In genomic region chr16:75586466-75586865, GRCm38 (mm10) we compare ENCODE assay signal across 26 mouse cellular contexts. TPM values are rescaled to one million over a fixed set of nuclear protein-coding genes. Genes with fewer than 3 reads are reported as not detected.
A peak's percentile ranks its signal among the peaks of the same experiment; 100 is the strongest.
DNase-seq lines count a peak whose midpoint lies in the region; ATAC-seq and TF ChIP-seq lines count a peak whose summit lies in the region.
"Had no signal": no experiment of that assay in that cellular context is flagged by ENCODE, and none has a peak within 500 bp of the region (broad histone marks: within the 10 kb centered on the region; RNA-seq: fewer than 3 reads in every experiment).

No protein-coding gene starts in this region.

- DNase-seq in adrenal gland, postnatal 14 days = peak; percentile 7
- DNase-seq in adrenal gland, postnatal 36 days = no peak
- no peak for DNase-seq in kidney, postnatal 0 days (ENCODE audit: low spot score)
- DNase-seq in kidney, adult 11 months = no peak
- no peak for DNase-seq in midbrain, embryonic 11.5 days (ENCODE audit: low spot score, missing footprints)
- no peak for DNase-seq in layer of hippocampus, adult 18-20 months (ENCODE audit: low spot score in 2 of 2)
- DNase-seq: adrenal gland, postnatal 10 days; cerebellum, adult 18-20 months; cerebellum, adult 9-11 months; cerebellum, postnatal 36 days; gastrocnemius, postnatal 10 days; heart, adult 2 months had no signal

- no peak for TF ChIP-seq CTCF in kidney, postnatal 0 days (IDR thresholded peaks at IDR 0.05; ENCODE audit: low read depth)

- no peak overlapping the region for H3K4me3 ChIP-seq in kidney, postnatal 0 days (replicated peaks; ENCODE audit: low read depth, low read length)
- no peak overlapping the region for H3K4me3 ChIP-seq in midbrain, embryonic 11.5 days (ENCODE audit: low read depth, low read length)
- no peak overlapping the region for H3K4me3 ChIP-seq in midbrain, embryonic 15.5 days
- H3K4me3 ChIP-seq in embryonic facial prominence, embryonic 15.5 days (replicated peaks) = no peak overlapping the region
- H3K4me3 ChIP-seq: forebrain, embryonic 12.5 days; heart, adult 2 months; hindbrain, embryonic 10.5 days had no signal

- H3K27me3 ChIP-seq in kidney, postnatal 0 days (ENCODE audit: insufficient read depth, low read length) = no peaks in the 10 kb centered on the region
- H3K27me3 ChIP-seq in midbrain, embryonic 11.5 days (ENCODE audit: control insufficient read depth, insufficient read depth, low read length) = no peaks in the 10 kb centered on the region
- no peaks in the 10 kb centered on the region for H3K27me3 ChIP-seq in midbrain, embryonic 15.5 days (replicated peaks)
- no peaks in the 10 kb centered on the region for H3K27me3 ChIP-seq in embryonic facial prominence, embryonic 15.5 days
- H3K27me3 ChIP-seq: forebrain, embryonic 12.5 days had no signal

- 26% methylated on average over 3 of the region's 3 CpGs for WGBS in kidney, postnatal 0 days
- WGBS in midbrain, embryonic 11.5 days = 50% methylated on average over 3 of the region's 3 CpGs
- 37% methylated on average over 3 of the region's 3 CpGs for WGBS in midbrain, embryonic 15.5 days
- 24% methylated on average over 3 of the region's 3 CpGs for WGBS in embryonic facial prominence, embryonic 15.5 days

- H3K36me3 ChIP-seq in kidney, postnatal 0 days (ENCODE audit: insufficient read depth, low read length) = no peaks in the 10 kb centered on the region
- H3K36me3 ChIP-seq in midbrain, embryonic 11.5 days (ENCODE audit: control insufficient read depth, insufficient read depth, low read length) = no peaks in the 10 kb centered on the region
- H3K36me3 ChIP-seq in midbrain, embryonic 15.5 days (replicated peaks) = no peaks in the 10 kb centered on the region
- no peaks in the 10 kb centered on the region for H3K36me3 ChIP-seq in embryonic facial prominence, embryonic 15.5 days
- H3K36me3 ChIP-seq: forebrain, embryonic 12.5 days; hindbrain, embryonic 10.5 days had no signal

- no peak overlapping the region for H3K9ac ChIP-seq in kidney, postnatal 0 days (ENCODE audit: low read depth, low read length)
- H3K9ac ChIP-seq in midbrain, embryonic 11.5 days (ENCODE audit: low read length) = no peak overlapping the region
- H3K9ac ChIP-seq in midbrain, embryonic 15.5 days = no peak overlapping the region
- no peak overlapping the region for H3K9ac ChIP-seq in embryonic facial prominence, embryonic 15.5 days
- H3K9ac ChIP-seq: forebrain, embryonic 12.5 days; hindbrain, embryonic 14.5 days had no signal

- H3K4me1 ChIP-seq in kidney, postnatal 0 days (replicated peaks; ENCODE audit: insufficient read depth, low read length) = no peaks in the 10 kb centered on the region
- H3K4me1 ChIP-seq in midbrain, embryonic 11.5 days (ENCODE audit: control insufficient read depth, insufficient read depth, low read length) = no peaks in the 10 kb centered on the region
- no peaks in the 10 kb centered on the region for H3K4me1 ChIP-seq in midbrain, embryonic 15.5 days
- H3K4me1 ChIP-seq in embryonic facial prominence, embryonic 15.5 days = no peaks in the 10 kb centered on the region
- H3K4me1 ChIP-seq: forebrain, embryonic 12.5 days; hindbrain, embryonic 10.5 days had no signal

- no peak overlapping the region for H3K4me2 ChIP-seq in kidney, postnatal 0 days (ENCODE audit: low read length)
- H3K4me2 ChIP-seq in midbrain, embryonic 11.5 days = no peak overlapping the region
- no peak overlapping the region for H3K4me2 ChIP-seq in midbrain, embryonic 15.5 days
- H3K4me2 ChIP-seq in embryonic facial prominence, embryonic 15.5 days (replicated peaks) = no peak overlapping the region
- H3K4me2 ChIP-seq: forebrain, embryonic 12.5 days; heart, embryonic 11.5 days; hindbrain, embryonic 14.5 days had no signal

- H3K9me3 ChIP-seq in kidney, postnatal 0 days (replicated peaks; ENCODE audit: low read length) = no peaks in the 10 kb centered on the region
- no peaks in the 10 kb centered on the region for H3K9me3 ChIP-seq in midbrain, embryonic 11.5 days (ENCODE audit: control insufficient read depth, low read length)
- no peaks in the 10 kb centered on the region for H3K9me3 ChIP-seq in midbrain, embryonic 15.5 days
- H3K9me3 ChIP-seq in embryonic facial prominence, embryonic 15.5 days (replicated peaks) = no peaks in the 10 kb centered on the region
- H3K9me3 ChIP-seq: forebrain, embryonic 12.5 days; hindbrain, embryonic 10.5 days had no signal

- H3K27ac ChIP-seq in kidney, postnatal 0 days = no peak overlapping the region
- H3K27ac ChIP-seq in midbrain, embryonic 11.5 days (ENCODE audit: low read depth, low read length) = no peak overlapping the region
- H3K27ac ChIP-seq in midbrain, embryonic 15.5 days = no peak overlapping the region
- no peak overlapping the region for H3K27ac ChIP-seq in embryonic facial prominence, embryonic 15.5 days (replicated peaks)
- H3K27ac ChIP-seq: forebrain, embryonic 12.5 days; heart, adult 2 months; hindbrain, embryonic 10.5 days; hindbrain, embryonic 14.5 days had no signal

- 0 out of 2 replicates have a peak, but pooled peaks have one; percentile 21 for ATAC-seq in kidney, postnatal 0 days (replicated peaks; ENCODE audit: low FRiP score, low read depth)
- ATAC-seq in midbrain, embryonic 11.5 days (ENCODE audit: low FRiP score) = peak; percentile 44; the same call in 1 of the 2 replicates
- ATAC-seq in midbrain, embryonic 15.5 days (replicated peaks) = no peak
- ATAC-seq in embryonic facial prominence, embryonic 15.5 days (ENCODE audit: insufficient number of reproducible peaks, low FRiP score, low TSS enrichment, low read depth) = peak; percentile 19; the same call in 1 of the 2 replicates
- ATAC-seq: forebrain, embryonic 16.5 days had no signal

RNA-seq across cellular contexts. Expression of gene Lipi, which starts 0.6 kb away (rescaled TPM):
- total RNA-seq in adrenal gland, postnatal 14 days (2021) = not detected in 2 replicates
- total RNA-seq in adrenal gland, postnatal 36 days (2021) = not detected
- polyA plus RNA-seq in kidney, postnatal 0 days (2015; fragmentation: Nextera tagmentation; extraction: Ambion mirVana) = not detected in 2 replicates
- not detected in 2 replicates for polyA plus RNA-seq in midbrain, embryonic 11.5 days (2014; fragmentation: Nextera tagmentation; extraction: Ambion mirVana)
- polyA plus RNA-seq in midbrain, embryonic 15.5 days (2015; fragmentation: Nextera tagmentation; extraction: Ambion mirVana) = not detected in 2 replicates
- polyA plus RNA-seq in embryonic facial prominence, embryonic 15.5 days (2015; fragmentation: Nextera tagmentation; extraction: Ambion mirVana) = 1.7 and 2.4 TPM in 2 replicates
- total RNA-seq in layer of hippocampus, adult 18-20 months (2021) = under 1 TPM; 0.25 to 0.30 TPM
- total RNA-seq: adrenal gland, postnatal 10 days; gastrocnemius, postnatal 4 days; heart, adult 2 months; heart, postnatal 25 days; MEL had no signal
- polyA plus RNA-seq: C2C12; embryonic facial prominence, embryonic 11.5 days; forebrain, embryonic 12.5 days; forebrain, embryonic 16.5 days; frontal cortex, adult 2 months; heart, adult 2 months; heart, embryonic 11.5 days; heart, embryonic 16.5 days; hindbrain, embryonic 10.5 days; hindbrain, embryonic 14.5 days had no signal

RNA-seq across cellular contexts. Expression of gene Rbm11, which starts 6.2 kb away (rescaled TPM):
- total RNA-seq in adrenal gland, postnatal 14 days (2021) = 0.85 and 1.3 TPM in 2 replicates
- total RNA-seq in adrenal gland, postnatal 36 days (2021) = under 1 TPM; 0.79 to 0.99 TPM
- polyA plus RNA-seq in kidney, postnatal 0 days (2015; fragmentation: Nextera tagmentation; extraction: Ambion mirVana) = 0.45 and 0.55 TPM in 2 replicates
- polyA plus RNA-seq in midbrain, embryonic 11.5 days (2014; fragmentation: Nextera tagmentation; extraction: Ambion mirVana) = 0.79 and 0.91 TPM in 2 replicates
- 2.6 and 3.1 TPM in 2 replicates for polyA plus RNA-seq in midbrain, embryonic 15.5 days (2015; fragmentation: Nextera tagmentation; extraction: Ambion mirVana)
- polyA plus RNA-seq in embryonic facial prominence, embryonic 15.5 days (2015; fragmentation: Nextera tagmentation; extraction: Ambion mirVana) = 1.1 and 1.6 TPM in 2 replicates
- total RNA-seq in layer of hippocampus, adult 18-20 months (2021) = 1 to 10 TPM; 5.3 to 6.3 TPM
- total RNA-seq: heart, adult 2 months; heart, postnatal 25 days; MEL had no signal
